Mouse (Mus musculus) liver, embryonic 11.5 days (tissue): Measurements from ENCODE around the gene Doc2a. TPM values are rescaled to one million over a fixed set of nuclear protein-coding genes. Genes with fewer than 3 reads are reported as not detected.
A peak's percentile ranks its signal among the peaks of the same experiment; 100 is the strongest.
"Not testable (repeated sequence)": the region's sequence is repeated elsewhere in the genome, so short reads cannot be mapped to it uniquely, and the experiment has no call there.

Experiments
- ATAC-seq: fragments of 200-750 bp; cut with Nextera tagmentation; replicated peaks from 2 replicates; pipeline ENCODE4 v1.8.0; 2017; ENCODE audit warnings: moderate number of reproducible peaks, mild to moderate bottlenecking, moderate TSS enrichment, moderate library complexity; ENCODE audit not compliant: low FRiP score
- DNase-seq: peaks from one replicate; pipeline ENCODE4 v3.0.0-alpha.2; 2017; ENCODE audit warnings: low spot score
- H3K27ac ChIP-seq: fragments of 300-500 bp; sonication (generic); 2 replicates; pipeline ENCODE4 v1.5.1; 2014; ENCODE audit warnings: mild to moderate bottlenecking, low read depth, low read length, control low read depth
- H3K27me3 ChIP-seq: fragments of 300-500 bp; sonication (generic); replicated peaks from 2 replicates; pipeline ENCODE4 v1.6.1; 2014; ENCODE audit warnings: low read length, mixed read lengths; ENCODE audit not compliant: control insufficient read depth, insufficient read depth
- H3K36me3 ChIP-seq: fragments of 300-500 bp; sonication (generic); 2 replicates; pipeline ENCODE4 v1.6.1; 2014; ENCODE audit warnings: mild to moderate bottlenecking, low read length, moderate library complexity, mixed read lengths; ENCODE audit not compliant: control insufficient read depth, insufficient read depth
- H3K4me1 ChIP-seq: fragments of 300-500 bp; sonication (generic); replicated peaks from 2 replicates; pipeline ENCODE4 v1.6.1; 2014; ENCODE audit warnings: low read length, mixed read lengths; ENCODE audit not compliant: control insufficient read depth, insufficient read depth
- H3K4me2 ChIP-seq: fragments of 300-500 bp; sonication (generic); 2 replicates; pipeline ENCODE4 v1.6.1; 2014; ENCODE audit warnings: mild to moderate bottlenecking, control low read depth, moderate library complexity
- H3K4me3 ChIP-seq: fragments of 300-500 bp; sonication (generic); 2 replicates; pipeline ENCODE4 v1.5.1; 2014; ENCODE audit warnings: low read depth, low read length, control low read depth
- H3K9ac ChIP-seq: fragments of 300-500 bp; sonication (generic); 2 replicates; pipeline ENCODE4 v1.6.1; 2014; ENCODE audit warnings: low read depth, low read length, control low read depth
- H3K9me3 ChIP-seq: fragments of 300-500 bp; sonication (generic); 2 replicates; pipeline ENCODE4 v1.6.1; 2016; ENCODE audit warnings: low read length, inconsistent platforms, mixed read lengths; ENCODE audit not compliant: control insufficient read depth
- WGBS: fragments of 180-500 bp; shearing (Covaris S2); extraction: QIAGEN DNeasy Blood & Tissue Kit; methylation state at CpG from one replicate; pipeline ENCODE4 v1.1.7; 2014; 5-methylcytosine and 5-hydroxymethylcytosine counted together
- polyA plus RNA-seq: library from polyadenylated mRNA; unstranded; fragments of >200 nt; fragmentation: Nextera tagmentation; extraction: Ambion mirVana; gene quantifications from 2 replicates; pipeline ENCODE4 v1.2.1, GENCODE M21; 2014

Gene Doc2a
- polyA plus RNA-seq, 1 experiment from 2014 or later, result 0.52 TPM

- Histone ChIP-seq H3K9me3 (no peaks in the 10 kb centered on the region), H3K4me1 (peaks cover 4% of the 10 kb centered on the region; the same call in 1 of the 2 replicates), H3K9ac (no peak overlapping the region), H3K27me3 (no peaks in the 10 kb centered on the region), H3K4me3 (no peak overlapping the region), H3K36me3 (no peaks in the 10 kb centered on the region), H3K27ac (no peak overlapping the region), H3K4me2 (no peak overlapping the region)
- no peak for ATAC-seq
- 54% methylated on average over 7 of the region's 7 CpGs for WGBS
- no peak for DNase-seq
Observed at GRCm38 (mm10) chr7:126888852-126889251, 41.6 kb downstream of the Doc2a start.

- no peak overlapping the region for H3K4me3 ChIP-seq
- H3K27ac ChIP-seq, result peak overlapping the region; percentile 35; the same call in 1 of the 2 replicates
- peaks cover 7% of the 10 kb centered on the region; the same call in 1 of the 2 replicates for H3K4me1 ChIP-seq
- no peaks in the 10 kb centered on the region for H3K36me3 ChIP-seq
- H3K9me3 ChIP-seq, result no peaks in the 10 kb centered on the region
- no peaks in the 10 kb centered on the region for H3K27me3 ChIP-seq
- no peak for ATAC-seq
- DNase-seq, result no peak
- H3K4me2 ChIP-seq, result peak overlapping the region; percentile 80
- H3K9ac ChIP-seq, result peak overlapping the region; percentile 36; the same call in 1 of the 2 replicates
- 78% methylated on average over 5 of the region's 5 CpGs for WGBS
Observed at GRCm38 (mm10) chr7:126896912-126897311, 49.7 kb downstream of the Doc2a start.

- peak overlapping the region; percentile 88 for H3K9ac ChIP-seq
- WGBS, result 15% methylated on average over 16 of the region's 16 CpGs
- ATAC-seq, result peak; percentile 66
- H3K27ac ChIP-seq, result peak overlapping the region; percentile 59
- DNase-seq, result no peak
- H3K27me3 ChIP-seq, result no peaks in the 10 kb centered on the region
- no peaks in the 10 kb centered on the region for H3K9me3 ChIP-seq
- H3K4me2 ChIP-seq, result peak overlapping the region; percentile 80
- H3K36me3 ChIP-seq, result no peaks in the 10 kb centered on the region
- H3K4me1 ChIP-seq, result peaks cover 7% of the 10 kb centered on the region; the same call in 1 of the 2 replicates
- H3K4me3 ChIP-seq, result peak overlapping the region; percentile 66
Observed at GRCm38 (mm10) chr7:126897390-126898101, 50.3 kb downstream of the Doc2a start.

GRCm38 (mm10) chr7:126898102-126898990 lies 51.1 kb downstream of the Doc2a start:
- Histone ChIP-seq H3K27me3 (no peaks in the 10 kb centered on the region), H3K4me2 (peak overlapping the region; percentile 80), H3K27ac (peak overlapping the region; percentile 59), H3K4me3 (peak overlapping the region; percentile 66), H3K9me3 (no peaks in the 10 kb centered on the region), H3K9ac (peak overlapping the region; percentile 88), H3K4me1 (peaks cover 7% of the 10 kb centered on the region; the same call in 1 of the 2 replicates), H3K36me3 (no peaks in the 10 kb centered on the region)
- peak; percentile 94 for ATAC-seq
- 12% methylated on average over 37 of the region's 37 CpGs for WGBS
- peak; percentile 98 for DNase-seq

GRCm38 (mm10) chr7:126899781-126900180 lies 52.6 kb downstream of the Doc2a start:
- not testable (repeated sequence) for H3K27ac ChIP-seq, ATAC-seq, DNase-seq, H3K27me3 ChIP-seq, H3K4me3 ChIP-seq, H3K9ac ChIP-seq, H3K4me2 ChIP-seq, H3K9me3 ChIP-seq, H3K36me3 ChIP-seq, H3K4me1 ChIP-seq
- 85% methylated on average over 7 of the region's 9 CpGs for WGBS

Other genes with a start within 250 kb of the Doc2a start
- gene Nupr1, start 216.6 kb upstream of the Doc2a start, polyA plus RNA-seq, result 4.3 and 7.1 TPM in 2 replicates
- 53.7 and 64.5 TPM in 2 replicates for gene Sgf29, start 198.1 kb upstream of the Doc2a start, polyA plus RNA-seq
- 0.14 and 0.44 TPM in 2 replicates for gene Sult1a1, start 171.0 kb upstream of the Doc2a start, polyA plus RNA-seq
- 210 and 217 TPM in 2 replicates for gene Bola2, start 152.0 kb upstream of the Doc2a start, polyA plus RNA-seq
- 6.6 and 7.7 TPM in 2 replicates for gene Slx1b, start 151.6 kb upstream of the Doc2a start, polyA plus RNA-seq
- 94.0 and 94.9 TPM in 2 replicates for gene Coro1a, start 139.6 kb upstream of the Doc2a start, polyA plus RNA-seq
- gene Mapk3, start 87.8 kb upstream of the Doc2a start, polyA plus RNA-seq, result 34.0 and 39.3 TPM in 2 replicates
- 0.87 and 0.96 TPM in 2 replicates for gene Gdpd3, start 81.1 kb upstream of the Doc2a start, polyA plus RNA-seq
- gene Ypel3, start 70.5 kb upstream of the Doc2a start, polyA plus RNA-seq, result 49.1 and 52.2 TPM in 2 replicates
- gene Tbx6, start 65.9 kb upstream of the Doc2a start, polyA plus RNA-seq, result 0.22 and 0.55 TPM in 2 replicates
- 266 and 269 TPM in 2 replicates for gene Ppp4c, start 54.9 kb upstream of the Doc2a start, polyA plus RNA-seq
- gene Fam57b, start 49.7 kb upstream of the Doc2a start, polyA plus RNA-seq, result 0.21 TPM in 1 of 2 replicates, not detected in the other
- gene 4930451I11Rik, start 15.8 kb upstream of the Doc2a start, polyA plus RNA-seq, result not detected in 2 replicates
- 17.3 and 24.6 TPM in 2 replicates for gene Hirip3, start 14.6 kb downstream of the Doc2a start, polyA plus RNA-seq
- 124 and 130 TPM in 2 replicates for gene Ino80e, start 15.0 kb downstream of the Doc2a start, polyA plus RNA-seq
- gene Taok2, start 37.3 kb downstream of the Doc2a start, polyA plus RNA-seq, result 23.0 and 24.0 TPM in 2 replicates
- gene Tmem219, start 75.5 kb downstream of the Doc2a start, polyA plus RNA-seq, result 23.2 and 23.9 TPM in 2 replicates
- gene Kctd13, start 81.5 kb downstream of the Doc2a start, polyA plus RNA-seq, result 15.7 and 16.5 TPM in 2 replicates
- gene Asphd1, start 102.2 kb downstream of the Doc2a start, polyA plus RNA-seq, result not detected in 2 replicates
- 0.27 TPM in 2 replicates for gene Sez6l2, start 103.1 kb downstream of the Doc2a start, polyA plus RNA-seq
- 72.2 and 74.4 TPM in 2 replicates for gene Cdipt, start 128.5 kb downstream of the Doc2a start, polyA plus RNA-seq
- 0.67 and 1.0 TPM in 2 replicates for gene Cdiptos, start 128.7 kb downstream of the Doc2a start, polyA plus RNA-seq
- 8.3 and 9.4 TPM in 2 replicates for gene Mvp, start 167.2 kb downstream of the Doc2a start, polyA plus RNA-seq
- gene Pagr1b, start 169.1 kb downstream of the Doc2a start, polyA plus RNA-seq, result 0.41 TPM in 1 of 2 replicates, not detected in the other
- 45.6 and 75.0 TPM in 2 replicates for gene Pagr1a, start 169.9 kb downstream of the Doc2a start, polyA plus RNA-seq
- gene Gm42742, start 173.7 kb downstream of the Doc2a start, polyA plus RNA-seq, result 19.8 and 52.9 TPM in 2 replicates
- 4.5 and 5.4 TPM in 2 replicates for gene Prrt2, start 173.8 kb downstream of the Doc2a start, polyA plus RNA-seq
- gene Maz, start 179.6 kb downstream of the Doc2a start, polyA plus RNA-seq, result 90.8 and 98.8 TPM in 2 replicates
- 152 and 170 TPM in 2 replicates for gene Kif22, start 195.1 kb downstream of the Doc2a start, polyA plus RNA-seq
- not detected in 2 replicates for gene Zg16, start 239.9 kb downstream of the Doc2a start, polyA plus RNA-seq
- 12.3 and 13.7 TPM in 2 replicates for gene AI467606, start 243.9 kb downstream of the Doc2a start, polyA plus RNA-seq